Mouse (Mus musculus): ENCODE measurements around the gene Gcnt2. TPM values are rescaled to one million over a fixed set of nuclear protein-coding genes. Genes with fewer than 3 reads are reported as not detected.

Gcnt2 gene
- 7.1 and 9.6 TPM in 2 replicates for polyA plus RNA-seq (2012; rRNA removed)

GRCm38 (mm10) chr13:40859652-40860399 is at the start of gene Gcnt2:
TSS of gene Gcnt2 (plus strand) at chr13:40859754.
- peak within 1 kb of the TSS; percentile 43 for H3K4me3 ChIP-seq (ENCODE audit: insufficient read depth, low read length)
- no peak within 1 kb of the TSS for H3K27ac ChIP-seq (ENCODE audit: insufficient read depth, low read length)
- TF ChIP-seq CTCF (IDR thresholded peaks at IDR 0.05; ENCODE audit: extremely low read depth, insufficient read depth, low read length): no peak
- TF ChIP-seq POLR2A (IDR thresholded peaks at IDR 0.05; ENCODE audit: extremely low read depth, insufficient read depth, low read length): no peak
- H3K4me1 ChIP-seq (ENCODE audit: control insufficient read depth, insufficient read depth, low read length): no peaks in the 10 kb centered on the region

- Histone ChIP-seq H3K27ac (ENCODE audit: insufficient read depth, low read length) (no peak overlapping the region), H3K4me1 (ENCODE audit: control insufficient read depth, insufficient read depth, low read length) (no peaks in the 10 kb centered on the region), H3K4me3 (ENCODE audit: insufficient read depth, low read length) (no peak overlapping the region)
- no peak for TF ChIP-seq CTCF (IDR thresholded peaks at IDR 0.05; ENCODE audit: extremely low read depth, insufficient read depth, low read length)
- no peak for TF ChIP-seq POLR2A (IDR thresholded peaks at IDR 0.05; ENCODE audit: extremely low read depth, insufficient read depth, low read length)
Observed at GRCm38 (mm10) chr13:40820617-40821016, 38.9 kb upstream of the Gcnt2 start.

- no peak overlapping the region for H3K4me3 ChIP-seq (ENCODE audit: insufficient read depth, low read length)
- TF ChIP-seq CTCF (IDR thresholded peaks at IDR 0.05; ENCODE audit: extremely low read depth, insufficient read depth, low read length) (no peak), POLR2A (IDR thresholded peaks at IDR 0.05; ENCODE audit: extremely low read depth, insufficient read depth, low read length) (no peak)
- no peaks in the 10 kb centered on the region for H3K4me1 ChIP-seq (ENCODE audit: control insufficient read depth, insufficient read depth, low read length)
- no peak overlapping the region for H3K27ac ChIP-seq (ENCODE audit: insufficient read depth, low read length)
Observed at GRCm38 (mm10) chr13:40821911-40822310, 37.6 kb upstream of the Gcnt2 start.

- no peak overlapping the region for H3K27ac ChIP-seq (ENCODE audit: insufficient read depth, low read length)
Observed at GRCm38 (mm10) chr13:40841146-40841787, 18.3 kb upstream of the Gcnt2 start.

GRCm38 (mm10) chr13:40842141-40842540 is 17.4 kb upstream of the Gcnt2 start:
- no peak for TF ChIP-seq POLR2A (IDR thresholded peaks at IDR 0.05; ENCODE audit: extremely low read depth, insufficient read depth, low read length)
- no peak for TF ChIP-seq CTCF (IDR thresholded peaks at IDR 0.05; ENCODE audit: extremely low read depth, insufficient read depth, low read length)
- no peak overlapping the region for H3K27ac ChIP-seq (ENCODE audit: insufficient read depth, low read length)
- H3K4me1 ChIP-seq (ENCODE audit: control insufficient read depth, insufficient read depth, low read length): no peaks in the 10 kb centered on the region
- no peak overlapping the region for H3K4me3 ChIP-seq (ENCODE audit: insufficient read depth, low read length)

More at GRCm38 (mm10) chr13:40841146-40841787, 18.3 kb upstream of the Gcnt2 start:
- H3K4me1 ChIP-seq (ENCODE audit: control insufficient read depth, insufficient read depth, low read length): no peaks in the 10 kb centered on the region
- no peak for TF ChIP-seq CTCF (IDR thresholded peaks at IDR 0.05; ENCODE audit: extremely low read depth, insufficient read depth, low read length)
- no peak for TF ChIP-seq POLR2A (IDR thresholded peaks at IDR 0.05; ENCODE audit: extremely low read depth, insufficient read depth, low read length)
- no peak overlapping the region for H3K4me3 ChIP-seq (ENCODE audit: insufficient read depth, low read length)

DNA sequence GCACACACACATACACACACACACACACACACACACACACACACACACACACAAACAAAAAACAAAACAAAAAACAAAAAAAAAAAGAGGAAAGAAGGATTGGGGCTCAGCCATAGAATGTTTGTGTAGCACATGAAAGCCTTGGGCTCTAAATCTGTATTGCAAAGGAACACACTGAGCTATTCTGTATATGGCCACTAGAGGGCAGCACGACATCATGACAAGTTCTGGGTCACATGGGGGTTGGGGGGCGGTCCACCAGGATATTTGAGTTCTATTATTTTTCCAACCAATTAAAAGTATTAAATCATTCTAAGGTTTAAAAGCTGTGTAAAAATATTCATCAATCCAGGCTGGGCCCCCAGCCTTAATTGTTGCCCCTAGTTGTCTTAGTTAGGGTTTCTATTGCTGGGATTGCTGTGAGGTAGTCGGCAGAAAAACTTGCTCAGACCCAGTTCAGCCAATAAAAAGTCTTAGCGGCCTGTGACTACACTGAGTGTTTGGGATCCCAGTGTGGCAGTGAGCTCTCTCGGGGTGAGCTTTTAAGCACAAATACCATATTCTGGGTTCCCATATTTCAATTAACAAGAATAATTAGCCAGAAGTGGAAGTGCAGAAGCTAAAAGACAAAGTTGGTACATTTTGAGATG is 16.0 kb upstream of the Gcnt2 start:
- Histone ChIP-seq H3K27ac (ENCODE audit: insufficient read depth, low read length) (no peak overlapping the region), H3K4me1 (ENCODE audit: control insufficient read depth, insufficient read depth, low read length) (no peaks in the 10 kb centered on the region), H3K4me3 (ENCODE audit: insufficient read depth, low read length) (no peak overlapping the region)
- TF ChIP-seq POLR2A (IDR thresholded peaks at IDR 0.05; ENCODE audit: extremely low read depth, insufficient read depth, low read length): no peak
- TF ChIP-seq CTCF (IDR thresholded peaks at IDR 0.05; ENCODE audit: extremely low read depth, insufficient read depth, low read length): peak; percentile 85

DNA sequence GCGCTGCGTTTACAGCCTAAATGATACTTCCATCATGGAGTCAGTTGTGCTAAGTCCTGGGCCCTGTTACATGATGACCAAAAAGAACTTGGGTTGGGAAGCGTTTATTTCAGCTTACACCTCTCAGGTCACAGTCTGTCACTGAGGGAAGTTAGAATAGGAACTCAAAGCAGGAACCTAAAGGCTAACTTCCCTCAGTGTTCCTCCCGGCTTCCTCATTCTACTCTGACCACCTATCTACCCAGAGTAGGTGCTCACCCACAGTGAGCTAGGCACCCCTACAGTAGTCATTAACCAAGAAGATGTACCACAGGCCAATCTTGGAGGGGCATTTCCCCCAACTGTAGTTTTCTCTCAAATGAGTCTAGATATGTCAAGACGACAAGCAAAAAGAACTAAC is 15.4 kb upstream of the Gcnt2 start:
- TF ChIP-seq POLR2A (IDR thresholded peaks at IDR 0.05; ENCODE audit: extremely low read depth, insufficient read depth, low read length) (no peak), CTCF (IDR thresholded peaks at IDR 0.05; ENCODE audit: extremely low read depth, insufficient read depth, low read length) (no peak)
- Histone ChIP-seq H3K4me1 (ENCODE audit: control insufficient read depth, insufficient read depth, low read length) (no peaks in the 10 kb centered on the region), H3K27ac (ENCODE audit: insufficient read depth, low read length) (no peak overlapping the region), H3K4me3 (ENCODE audit: insufficient read depth, low read length) (no peak overlapping the region)

DNA sequence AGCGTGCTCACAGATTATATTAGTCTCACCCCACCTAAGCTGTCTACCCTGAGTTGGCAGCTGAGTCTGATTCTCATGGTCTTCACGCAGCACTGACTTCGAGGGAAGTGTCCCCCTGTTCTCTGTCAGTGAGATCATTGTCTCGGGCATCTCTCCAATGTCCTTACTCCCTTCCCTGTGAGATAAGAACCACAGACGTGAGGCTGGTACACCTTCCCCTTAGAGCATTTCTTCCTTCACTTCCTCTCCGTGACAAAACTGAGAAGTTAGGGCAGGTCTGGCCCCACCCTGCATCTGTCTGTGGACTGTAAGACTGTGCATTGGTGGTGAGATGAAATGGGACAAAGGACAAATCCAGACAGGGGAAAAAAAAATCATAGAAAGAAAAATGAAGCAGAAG is 13.6 kb upstream of the Gcnt2 start:
- Histone ChIP-seq H3K4me1 (ENCODE audit: control insufficient read depth, insufficient read depth, low read length) (no peaks in the 10 kb centered on the region), H3K27ac (ENCODE audit: insufficient read depth, low read length) (no peak overlapping the region), H3K4me3 (ENCODE audit: insufficient read depth, low read length) (no peak overlapping the region)
- TF ChIP-seq CTCF (IDR thresholded peaks at IDR 0.05; ENCODE audit: extremely low read depth, insufficient read depth, low read length): no peak
- TF ChIP-seq POLR2A (IDR thresholded peaks at IDR 0.05; ENCODE audit: extremely low read depth, insufficient read depth, low read length): no peak

DNA sequence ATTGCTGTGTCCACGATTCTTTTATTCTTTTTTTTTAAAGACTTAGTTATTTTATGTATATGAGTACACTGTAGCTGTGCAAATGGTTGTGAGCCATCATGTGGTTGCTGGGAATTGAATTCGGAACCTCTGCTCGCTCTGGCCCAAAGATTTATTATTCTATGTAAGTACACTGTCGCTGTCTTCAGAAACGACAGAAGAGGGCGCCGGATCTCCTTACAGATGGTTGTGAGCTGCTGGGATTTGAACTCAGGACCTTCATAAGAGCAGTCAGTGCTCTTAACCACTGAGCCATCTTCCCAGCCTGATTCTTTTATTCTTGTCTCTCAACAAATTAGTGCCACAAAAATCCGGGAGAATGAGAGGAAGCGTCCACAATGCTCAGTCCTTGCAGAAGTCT is 13.2 kb upstream of the Gcnt2 start:
- TF ChIP-seq POLR2A (IDR thresholded peaks at IDR 0.05; ENCODE audit: extremely low read depth, insufficient read depth, low read length): no peak
- TF ChIP-seq CTCF (IDR thresholded peaks at IDR 0.05; ENCODE audit: extremely low read depth, insufficient read depth, low read length): no peak

More for the DNA sequence above, 13.2 kb upstream of the Gcnt2 start:
- no peak overlapping the region for H3K27ac ChIP-seq (ENCODE audit: insufficient read depth, low read length)
- no peak overlapping the region for H3K4me3 ChIP-seq (ENCODE audit: insufficient read depth, low read length)
- H3K4me1 ChIP-seq (ENCODE audit: control insufficient read depth, insufficient read depth, low read length): no peaks in the 10 kb centered on the region

Data from cortical plate, adult 2 months (tissue).